Comparison of ENCODE assay signal across 19 mouse cellular contexts in genomic region chr17:27364338-27364737, GRCm38 (mm10).
A peak's percentile ranks its signal among the peaks of the same experiment; 100 is the strongest.
DNase-seq lines count a peak whose midpoint lies in the region; TF ChIP-seq lines count a peak whose summit lies in the region.
"Had no signal": no experiment of that assay in that cellular context is flagged by ENCODE, and none has a peak within 500 bp of the region (broad histone marks: within the 10 kb centered on the region; RNA-seq: fewer than 3 reads in every experiment).

No protein-coding gene starts in this region.

- no peaks in the 10 kb centered on the region for H3K36me3 ChIP-seq in thymus, adult 2 months (ENCODE audit: control insufficient read depth, insufficient read depth, low read length)
- H3K36me3 ChIP-seq: embryonic facial prominence, embryonic 10.5 days; G1E; heart, embryonic 15.5 days; hindbrain, embryonic 13.5 days had no signal

- peak overlapping the region; percentile 48; the same call in 1 of the 2 replicates for H3K27ac ChIP-seq in thymus, adult 2 months (ENCODE audit: control insufficient read depth, insufficient read depth, low read length)
- H3K27ac ChIP-seq: embryonic facial prominence, embryonic 10.5 days; forebrain, embryonic 13.5 days; heart, adult 2 months; heart, embryonic 15.5 days; hindbrain, embryonic 13.5 days had no signal

- DNase-seq in thymus, adult 2 months = peak; percentile 14
- DNase-seq in thymus, adult 18-20 months = no peak
- DNase-seq in T-cell, adult 2 months (ENCODE audit: low spot score) = peak; percentile 45
- peak; percentile 64 for DNase-seq in naive thymus-derived CD4-positive, alpha-beta T cell, adult 2 months (ENCODE audit: low read depth)
- DNase-seq in cerebellum, adult 9-11 months = no peak
- no peak for DNase-seq in kidney, postnatal 4 days
- no peak for DNase-seq in lung, postnatal 10 days
- DNase-seq: adrenal gland, postnatal 25 days; cerebellum, adult 18-20 months; cerebellum, postnatal 10 days; forebrain, postnatal 0 days; gastrocnemius, postnatal 14 days; heart, adult 2 months; heart, postnatal 14 days had no signal

- no peak for TF ChIP-seq CTCF in thymus, adult 2 months (IDR thresholded peaks at IDR 0.05; ENCODE audit: borderline replicate concordance, control insufficient read depth, extremely low read depth, insufficient read depth, low read length, poor library complexity)

- WGBS in thymus, adult 2 months = 21% methylated on average over 7 of the region's 7 CpGs

- no peak overlapping the region for H3K4me3 ChIP-seq in thymus, adult 2 months (ENCODE audit: control insufficient read depth, insufficient read depth, low read length)
- H3K4me3 ChIP-seq: forebrain, embryonic 13.5 days; heart, adult 2 months; heart, embryonic 15.5 days; hindbrain, embryonic 13.5 days had no signal

- no peak for TF ChIP-seq POLR2A in thymus, adult 2 months (IDR thresholded peaks at IDR 0.05; ENCODE audit: control insufficient read depth, extremely low read depth, insufficient read depth, low read length, poor library complexity)

- H3K27me3 ChIP-seq in thymus, adult 2 months (ENCODE audit: control insufficient read depth, insufficient read depth, low read length) = no peaks in the 10 kb centered on the region
- H3K27me3 ChIP-seq: forebrain, embryonic 13.5 days; heart, embryonic 15.5 days had no signal

- peaks cover 63% of the 10 kb centered on the region for H3K4me1 ChIP-seq in thymus, adult 2 months (replicated peaks; ENCODE audit: control insufficient read depth, insufficient read depth, low read length)
- H3K4me1 ChIP-seq: heart, embryonic 15.5 days had no signal

Comparison
In these comparisons a context has a peak if more than half of its experiments do, and no peak if none do; other contexts are left out.
1. DNase-seq: peak in thymus, adult 2 months (single experiment), T-cell, adult 2 months (single experiment) and naive thymus-derived CD4-positive, alpha-beta T cell, adult 2 months (single experiment); none in thymus, adult 18-20 months (0 of 2), cerebellum, adult 9-11 months (single experiment), kidney, postnatal 4 days (0 of 2) and lung, postnatal 10 days (single experiment).